Mouse (Mus musculus) liver, embryonic 15.5 days (tissue): Measurements from ENCODE around the gene Fam221a. TPM values are rescaled to one million over a fixed set of nuclear protein-coding genes. Genes with fewer than 3 reads are reported as not detected.
A peak's percentile ranks its signal among the peaks of the same experiment; 100 is the strongest.

Experiments used
- ATAC-seq: fragments of 200-750 bp; cut with Nextera tagmentation; 2 replicates; pipeline ENCODE4 v1.8.0; 2017; ENCODE audit warnings: moderate number of reproducible peaks, mild to moderate bottlenecking, moderate library complexity; ENCODE audit not compliant: insufficient read depth
- H3K27ac ChIP-seq: fragments of 300-500 bp; sonication (generic); replicated peaks from 2 replicates; pipeline ENCODE4 v1.5.1; 2015; ENCODE audit warnings: mild to moderate bottlenecking, inconsistent platforms
- H3K27me3 ChIP-seq: fragments of 300-500 bp; sonication (generic); 2 replicates; pipeline ENCODE4 v1.6.1; 2015; ENCODE audit warnings: mild to moderate bottlenecking, inconsistent platforms
- H3K36me3 ChIP-seq: fragments of 300-500 bp; sonication (generic); replicated peaks from 2 replicates; pipeline ENCODE4 v1.6.1; 2015; ENCODE audit warnings: moderate library complexity, mild to moderate bottlenecking, inconsistent platforms
- H3K4me1 ChIP-seq: fragments of 300-500 bp; sonication (generic); replicated peaks from 2 replicates; pipeline ENCODE4 v1.6.1; 2015; ENCODE audit warnings: inconsistent platforms
- H3K4me2 ChIP-seq: fragments of 300-500 bp; sonication (generic); 2 replicates; pipeline ENCODE4 v1.6.1; 2015; ENCODE audit warnings: moderate library complexity, mild to moderate bottlenecking, inconsistent platforms
- H3K4me3 ChIP-seq: fragments of 300-500 bp; sonication (generic); replicated peaks from 2 replicates; pipeline ENCODE4 v1.5.1; 2015; ENCODE audit warnings: mild to moderate bottlenecking, inconsistent platforms
- H3K9ac ChIP-seq: fragments of 300-500 bp; sonication (generic); 2 replicates; pipeline ENCODE4 v1.6.1; 2015; ENCODE audit warnings: moderate library complexity, mild to moderate bottlenecking, inconsistent platforms
- H3K9me3 ChIP-seq: fragments of 300-500 bp; sonication (generic); replicated peaks from 2 replicates; pipeline ENCODE4 v1.6.1; 2016; ENCODE audit warnings: inconsistent platforms
- WGBS: fragments of 180-500 bp; shearing (Covaris S2); methylation state at CpG from one replicate; pipeline ENCODE4 v1.1.7; 2015; ENCODE audit warnings: mixed read lengths; ENCODE audit not compliant: insufficient replicate concordance; 5-methylcytosine and 5-hydroxymethylcytosine counted together
- polyA plus RNA-seq: library from polyadenylated mRNA; unstranded; fragments of >200 nt; fragmentation: Nextera tagmentation; extraction: Ambion mirVana; gene quantifications from 2 replicates; pipeline ENCODE4 v1.2.1, GENCODE M21; 2015

The Fam221a gene
- polyA plus RNA-seq, 1 experiment from 2014 or later, result 2.1 TPM

DNA sequence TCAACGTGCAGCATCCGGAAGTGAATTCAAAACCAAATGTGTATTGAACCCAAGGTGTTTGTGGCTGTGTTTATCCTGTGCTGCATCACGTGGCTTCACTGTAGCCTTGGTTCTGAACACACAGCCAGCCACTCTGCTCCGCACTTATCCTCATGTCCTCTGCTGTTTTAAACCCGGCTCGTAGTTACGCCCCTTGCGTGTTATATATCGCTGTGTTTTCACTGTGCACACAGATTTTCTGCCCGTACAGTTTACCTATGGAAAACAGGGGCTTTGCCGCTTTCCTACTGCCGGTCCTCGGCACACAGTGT lies 35.5 kb upstream of the Fam221a start:
- H3K27me3 ChIP-seq, result no peaks in the 10 kb centered on the region
- 62% methylated on average over 13 of the region's 13 CpGs for WGBS
- no peak overlapping the region for H3K27ac ChIP-seq
- H3K4me1 ChIP-seq, result no peaks in the 10 kb centered on the region
- no peaks in the 10 kb centered on the region for H3K9me3 ChIP-seq
- H3K9ac ChIP-seq, result no peak overlapping the region
- no peaks in the 10 kb centered on the region for H3K36me3 ChIP-seq
- no peak overlapping the region for H3K4me2 ChIP-seq
- ATAC-seq, result no peak
- no peak overlapping the region for H3K4me3 ChIP-seq

DNA sequence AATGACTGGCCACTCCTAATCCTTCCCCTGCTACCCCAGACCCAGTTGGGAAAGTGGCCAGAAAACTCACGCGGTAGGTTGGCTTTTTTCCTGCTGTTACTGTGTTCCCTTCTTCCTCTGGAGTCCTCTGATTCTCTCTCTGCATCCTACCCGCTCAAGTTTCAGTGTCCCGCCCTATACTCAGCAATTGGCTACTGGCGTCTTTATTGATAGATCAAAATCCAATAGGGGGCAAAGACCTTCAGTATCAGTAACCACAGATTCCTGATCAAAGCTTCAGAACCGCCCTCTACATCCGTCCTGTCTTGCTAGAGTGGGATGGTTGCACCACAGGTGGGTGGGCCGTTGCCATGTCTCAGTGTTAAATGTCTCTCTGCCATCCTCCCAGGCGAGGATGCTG lies 29.0 kb upstream of the Fam221a start:
- WGBS, result 53% methylated on average over 9 of the region's 9 CpGs
- H3K4me2 ChIP-seq, result no peak overlapping the region
- H3K27ac ChIP-seq, result no peak overlapping the region
- H3K27me3 ChIP-seq, result no peaks in the 10 kb centered on the region
- no peaks in the 10 kb centered on the region for H3K4me1 ChIP-seq
- H3K9me3 ChIP-seq, result no peaks in the 10 kb centered on the region
- no peaks in the 10 kb centered on the region for H3K36me3 ChIP-seq
- no peak for ATAC-seq
- H3K9ac ChIP-seq, result no peak overlapping the region
- no peak overlapping the region for H3K4me3 ChIP-seq

DNA sequence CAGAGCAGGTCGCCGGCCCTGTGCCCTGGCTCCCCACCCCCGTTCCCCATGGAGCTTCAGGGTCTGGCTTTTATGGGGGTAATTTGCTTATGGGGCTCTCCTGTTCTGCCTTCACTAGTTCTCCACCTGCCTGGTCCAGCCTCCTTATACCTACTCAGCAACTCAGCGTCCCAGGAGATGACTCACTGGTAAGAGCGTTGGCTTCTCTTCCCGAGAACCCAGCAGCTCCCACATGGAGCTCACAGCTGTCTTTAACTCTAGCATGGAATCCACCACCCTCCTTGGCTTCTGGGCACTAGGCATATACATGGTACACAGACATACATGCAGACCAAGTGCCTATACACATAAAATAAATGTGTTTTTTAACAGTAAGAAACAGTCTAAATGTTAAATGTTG lies 28.4 kb upstream of the Fam221a start:
- no peak overlapping the region for H3K4me2 ChIP-seq
- no peak overlapping the region for H3K27ac ChIP-seq
- no peak overlapping the region for H3K4me3 ChIP-seq
- no peaks in the 10 kb centered on the region for H3K9me3 ChIP-seq
- no peaks in the 10 kb centered on the region for H3K4me1 ChIP-seq
- WGBS, result 51% methylated on average over 6 of the region's 6 CpGs
- no peaks in the 10 kb centered on the region for H3K27me3 ChIP-seq
- no peaks in the 10 kb centered on the region for H3K36me3 ChIP-seq
- ATAC-seq, result no peak
- no peak overlapping the region for H3K9ac ChIP-seq

DNA sequence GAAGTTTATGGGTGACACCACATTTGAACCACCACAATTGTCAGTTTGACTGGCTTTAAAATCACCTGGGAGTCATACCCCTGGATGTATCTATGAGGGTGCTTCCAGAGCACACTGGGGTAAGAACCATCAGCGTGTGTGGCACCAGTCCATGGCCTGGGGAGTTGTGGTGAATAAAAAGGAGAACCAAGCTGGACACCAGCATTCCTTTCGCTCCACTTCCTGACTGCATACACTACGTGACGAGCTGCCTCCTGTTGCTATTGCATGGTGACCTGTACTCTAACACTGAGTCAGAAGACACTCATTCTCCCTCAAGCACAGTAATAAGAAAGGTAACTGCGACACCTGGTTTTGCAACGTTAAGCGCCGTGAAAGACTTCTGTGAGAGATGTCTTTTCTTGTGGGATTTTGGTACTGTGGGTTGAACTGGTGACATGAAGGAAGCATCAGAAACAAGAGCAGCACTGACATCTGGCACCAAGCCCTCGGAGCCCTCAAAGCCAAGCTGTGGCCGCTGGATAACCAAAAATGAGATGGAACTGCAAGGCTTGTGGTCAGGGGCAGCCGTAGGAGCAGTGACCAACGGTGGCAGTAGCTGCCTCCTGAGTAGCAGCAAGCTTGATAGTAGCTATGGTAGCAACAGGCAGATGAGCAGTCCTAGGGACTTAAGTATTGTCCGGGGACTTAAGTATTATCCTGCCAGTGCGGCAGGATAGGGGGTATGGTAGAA lies 23.6 kb upstream of the Fam221a start:
- Histone ChIP-seq H3K4me2 (no peak overlapping the region), H3K9ac (no peak overlapping the region), H3K4me1 (no peaks in the 10 kb centered on the region), H3K27ac (no peak overlapping the region), H3K9me3 (no peaks in the 10 kb centered on the region), H3K4me3 (no peak overlapping the region), H3K27me3 (no peaks in the 10 kb centered on the region), H3K36me3 (no peaks in the 10 kb centered on the region)
- WGBS, result 57% methylated on average over 14 of the region's 14 CpGs
- no peak for ATAC-seq

DNA sequence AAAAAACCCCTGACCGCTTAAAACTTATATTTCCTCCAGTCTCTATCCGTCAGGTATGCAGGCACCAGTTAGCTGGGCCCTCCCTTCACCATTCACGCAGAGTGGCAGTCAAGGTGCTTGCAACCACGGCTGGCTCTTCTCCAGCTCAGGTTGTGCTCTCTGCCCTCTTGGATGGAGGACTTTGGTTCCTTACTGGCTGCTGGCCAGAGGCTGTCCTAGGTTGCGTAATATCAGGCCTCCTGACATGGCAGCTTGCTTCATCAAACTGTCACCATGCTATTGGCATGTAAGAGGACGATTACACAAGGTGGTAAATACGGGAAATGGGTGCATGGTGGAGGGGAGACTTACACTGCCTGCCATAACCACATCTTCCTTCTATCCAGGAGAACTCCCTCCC lies 17.7 kb upstream of the Fam221a start:
- Histone ChIP-seq H3K36me3 (no peaks in the 10 kb centered on the region), H3K9me3 (no peaks in the 10 kb centered on the region), H3K27me3 (no peaks in the 10 kb centered on the region), H3K4me2 (no peak overlapping the region), H3K27ac (no peak overlapping the region), H3K9ac (no peak overlapping the region), H3K4me1 (peaks cover 8% of the 10 kb centered on the region; the same call in 1 of the 2 replicates), H3K4me3 (no peak overlapping the region)
- WGBS, result 60% methylated on average over 7 of the region's 7 CpGs
- peak; percentile 51; the same call in 1 of the 2 replicates for ATAC-seq

DNA sequence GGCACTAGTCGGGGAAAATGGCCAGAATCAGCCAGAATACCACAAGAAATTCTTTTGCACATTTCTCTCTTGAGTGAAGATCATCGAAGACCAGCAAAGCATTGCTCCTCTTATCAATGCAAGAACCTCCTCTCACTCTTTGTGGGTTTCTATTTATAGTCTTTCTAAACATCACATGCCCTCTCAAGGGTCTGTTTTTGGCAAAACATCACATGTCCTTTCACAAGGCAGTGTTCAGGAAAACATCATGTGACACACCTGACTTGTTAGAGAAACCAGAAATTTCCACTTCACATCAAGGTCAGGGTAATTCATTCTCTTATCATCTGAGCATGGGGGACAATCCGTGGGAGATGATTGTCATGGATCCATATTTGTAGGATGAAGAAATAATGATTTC lies 12.9 kb upstream of the Fam221a start:
- 44% methylated on average over 3 of the region's 3 CpGs for WGBS
- ATAC-seq, result no peak
- Histone ChIP-seq H3K27me3 (no peaks in the 10 kb centered on the region), H3K9me3 (no peaks in the 10 kb centered on the region), H3K4me2 (no peak overlapping the region), H3K27ac (no peak overlapping the region), H3K36me3 (no peaks in the 10 kb centered on the region), H3K4me3 (no peak overlapping the region), H3K9ac (no peak overlapping the region), H3K4me1 (peaks cover 5% of the 10 kb centered on the region; the same call in 1 of the 2 replicates)

DNA sequence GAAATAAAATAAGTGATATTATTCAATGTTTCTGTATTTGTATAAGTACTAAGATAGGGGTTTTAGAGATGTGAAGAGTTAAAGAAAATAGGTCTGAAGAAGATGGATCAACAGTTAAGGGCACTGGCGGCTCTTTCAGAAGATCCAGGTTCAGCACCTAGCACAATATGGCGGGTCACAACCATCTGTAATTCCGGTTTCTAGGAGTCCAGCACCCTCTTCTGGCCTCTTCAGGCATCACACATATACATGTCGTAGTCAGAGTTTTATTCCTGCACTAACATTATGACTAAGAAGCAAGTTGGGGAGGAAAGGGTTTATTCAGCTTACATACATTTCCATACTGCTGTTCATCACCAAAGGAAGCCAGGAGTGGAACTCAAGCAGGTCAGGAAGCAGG lies 12.4 kb upstream of the Fam221a start:
- ATAC-seq, result no peak
- H3K27ac ChIP-seq, result no peak overlapping the region
- WGBS, result 51% methylated on average over 4 of the region's 4 CpGs
- H3K9me3 ChIP-seq, result no peaks in the 10 kb centered on the region
- H3K27me3 ChIP-seq, result no peaks in the 10 kb centered on the region
- no peaks in the 10 kb centered on the region for H3K36me3 ChIP-seq
- H3K4me3 ChIP-seq, result no peak overlapping the region
- no peak overlapping the region for H3K4me2 ChIP-seq
- no peaks in the 10 kb centered on the region for H3K4me1 ChIP-seq
- H3K9ac ChIP-seq, result no peak overlapping the region

DNA sequence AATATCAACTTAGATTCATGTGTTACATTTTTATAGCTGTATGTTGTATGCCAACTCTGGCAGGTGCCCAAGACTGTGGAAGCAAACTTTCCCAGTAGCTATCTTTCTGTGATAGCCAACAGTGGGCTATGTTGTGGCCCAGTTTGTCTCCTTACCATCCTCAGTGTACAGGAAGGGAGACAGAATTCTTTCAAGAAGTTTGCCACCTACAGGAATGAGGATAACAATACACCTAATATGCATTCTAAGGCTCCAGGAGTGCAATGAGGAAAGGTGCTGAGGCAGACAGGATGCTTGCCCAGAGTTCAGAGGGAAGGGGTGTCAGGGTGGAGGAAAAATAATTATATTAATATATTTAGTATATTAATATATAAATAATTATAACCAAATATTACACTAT lies 7.1 kb upstream of the Fam221a start:
- H3K27me3 ChIP-seq, result no peaks in the 10 kb centered on the region
- H3K9me3 ChIP-seq, result no peaks in the 10 kb centered on the region
- H3K4me1 ChIP-seq, result no peaks in the 10 kb centered on the region
- no peak overlapping the region for H3K27ac ChIP-seq
- no peak for ATAC-seq
- H3K9ac ChIP-seq, result no peak overlapping the region
- no peak overlapping the region for H3K4me3 ChIP-seq
- H3K36me3 ChIP-seq, result no peaks in the 10 kb centered on the region
- H3K4me2 ChIP-seq, result no peak overlapping the region

DNA sequence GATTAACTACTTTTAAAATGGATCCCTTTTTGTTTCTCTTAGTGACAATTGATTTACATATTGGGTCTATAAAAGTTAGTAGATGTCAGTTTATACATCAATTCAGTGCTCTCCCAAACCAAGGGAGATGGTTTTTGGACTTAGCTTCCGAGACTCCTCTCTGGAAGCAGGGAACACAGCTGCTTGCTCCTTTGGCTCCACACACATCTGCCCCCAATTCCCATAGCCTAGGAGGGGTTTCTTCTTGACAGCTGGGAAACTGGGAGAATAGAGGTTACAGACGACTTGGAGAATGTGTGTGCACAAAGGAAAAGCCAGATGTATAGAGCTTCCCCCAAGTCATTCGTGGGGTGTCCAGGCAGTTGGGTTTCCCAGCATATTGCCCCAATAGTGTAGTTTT lies 673 bp downstream of the Fam221a start:
- H3K4me2 ChIP-seq, result peak overlapping the region; percentile 97
- no peaks in the 10 kb centered on the region for H3K9me3 ChIP-seq
- no peak for ATAC-seq
- peaks cover 24% of the 10 kb centered on the region for H3K4me1 ChIP-seq
- no peaks in the 10 kb centered on the region for H3K36me3 ChIP-seq
- H3K9ac ChIP-seq, result peak overlapping the region; percentile 49
- no peaks in the 10 kb centered on the region for H3K27me3 ChIP-seq
- H3K27ac ChIP-seq, result no peak overlapping the region
- 53% methylated on average over 3 of the region's 3 CpGs for WGBS
- peak overlapping the region; percentile 66 for H3K4me3 ChIP-seq

DNA sequence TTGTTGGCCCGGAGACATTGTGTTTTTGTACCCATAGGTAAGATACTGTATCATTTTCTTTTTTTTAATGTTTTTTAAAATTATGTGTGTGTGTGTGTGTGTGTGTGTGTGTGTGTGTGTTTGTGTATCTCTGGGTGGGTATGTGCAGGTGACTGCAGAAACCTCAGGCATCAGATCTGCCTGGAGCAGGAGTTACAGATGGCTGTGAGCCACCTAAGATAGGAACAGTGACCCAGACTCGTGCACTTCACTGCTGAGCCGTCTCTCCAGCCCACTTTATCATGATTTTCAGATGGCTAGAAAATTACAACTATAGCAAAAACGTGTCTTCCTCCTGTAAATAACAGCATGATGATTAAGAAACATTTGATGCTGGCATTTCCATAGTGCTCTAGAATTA lies 5.2 kb downstream of the Fam221a start:
- Histone ChIP-seq H3K27me3 (no peaks in the 10 kb centered on the region), H3K4me2 (no peak overlapping the region), H3K27ac (no peak overlapping the region), H3K9me3 (no peaks in the 10 kb centered on the region), H3K4me1 (peaks cover 15% of the 10 kb centered on the region), H3K4me3 (no peak overlapping the region), H3K36me3 (no peaks in the 10 kb centered on the region), H3K9ac (no peak overlapping the region)
- ATAC-seq, result no peak
- WGBS, result 28% methylated on average over 4 of the region's 4 CpGs

DNA sequence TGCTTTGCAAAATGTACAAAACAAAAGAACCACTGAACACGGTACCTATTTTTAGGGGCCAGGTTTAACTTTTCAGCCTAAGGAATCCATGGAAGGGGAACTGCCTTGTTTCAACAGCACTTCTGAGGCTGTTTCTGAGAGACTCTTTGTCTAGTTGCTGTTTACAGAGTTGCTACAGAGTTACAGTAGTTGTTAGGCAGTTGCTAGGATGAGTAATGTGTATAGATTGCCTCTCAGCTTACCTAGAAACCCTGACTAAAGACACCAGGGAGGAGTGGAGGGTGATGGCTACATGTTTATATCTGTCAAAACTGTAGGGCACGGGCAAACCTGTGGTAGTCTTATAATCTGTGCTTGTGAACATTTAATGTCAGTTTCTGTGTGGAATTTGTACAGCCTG lies 6.4 kb downstream of the Fam221a start:
- no peak for ATAC-seq
- Histone ChIP-seq H3K4me3 (no peak overlapping the region), H3K9ac (no peak overlapping the region), H3K27me3 (no peaks in the 10 kb centered on the region), H3K4me1 (peaks cover 11% of the 10 kb centered on the region), H3K27ac (no peak overlapping the region), H3K36me3 (no peaks in the 10 kb centered on the region), H3K4me2 (no peak overlapping the region), H3K9me3 (no peaks in the 10 kb centered on the region)
- WGBS, result 62% methylated on average over 2 of the region's 2 CpGs

DNA sequence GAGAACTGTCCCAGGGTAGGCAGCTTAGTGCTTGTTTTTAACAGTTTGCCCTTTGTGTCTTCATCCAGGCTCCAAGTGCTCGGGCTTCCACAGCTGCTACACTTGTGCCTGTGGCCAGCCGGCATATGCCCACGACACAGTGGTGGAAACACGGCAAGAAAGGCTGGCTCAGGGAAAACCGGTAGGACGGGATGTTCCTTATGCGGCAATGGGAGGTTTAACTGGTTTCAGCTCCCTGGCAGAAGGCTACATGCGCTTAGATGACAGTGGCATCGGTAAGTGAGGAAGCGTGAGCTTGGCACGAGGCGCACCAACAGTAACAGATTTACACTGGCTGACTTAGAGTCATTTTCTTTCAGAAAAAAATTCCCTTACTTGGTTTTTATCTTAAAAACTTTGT lies 10.8 kb downstream of the Fam221a start:
- 68% methylated on average over 12 of the region's 12 CpGs for WGBS
- no peaks in the 10 kb centered on the region for H3K36me3 ChIP-seq
- no peak for ATAC-seq

More for the DNA sequence above, 10.8 kb downstream of the Fam221a start:
- H3K27me3 ChIP-seq, result no peaks in the 10 kb centered on the region
- no peak overlapping the region for H3K4me2 ChIP-seq
- no peaks in the 10 kb centered on the region for H3K9me3 ChIP-seq
- H3K4me3 ChIP-seq, result no peak overlapping the region
- peaks cover 7% of the 10 kb centered on the region for H3K4me1 ChIP-seq
- H3K27ac ChIP-seq, result no peak overlapping the region
- H3K9ac ChIP-seq, result no peak overlapping the region
